Mouse (Mus musculus) limb, embryonic 14.5 days (tissue): Measurements from ENCODE around the gene Sult5a1. TPM values are rescaled to one million over a fixed set of nuclear protein-coding genes. Genes with fewer than 3 reads are reported as not detected.
"Not testable (repeated sequence)": the region's sequence is repeated elsewhere in the genome, so short reads cannot be mapped to it uniquely, and the experiment has no call there.

Experiments used
- ATAC-seq: fragments of 200-750 bp; cut with Nextera tagmentation; 2 replicates; pipeline ENCODE4 v1.8.0; 2017; ENCODE audit warnings: low read depth, moderate number of reproducible peaks, moderate TSS enrichment; ENCODE audit not compliant: low FRiP score
- DNase-seq: peaks from one replicate; pipeline ENCODE4 v3.0.0-alpha.2; 2015; ENCODE audit warnings: low spot score
- H3K27ac ChIP-seq: fragments of 300-500 bp; sonication (generic); replicated peaks from 2 replicates; pipeline ENCODE4 v1.5.1; 2014; ENCODE audit warnings: low read depth, mild to moderate bottlenecking, low read length, moderate library complexity, mixed read lengths
- H3K27me3 ChIP-seq: fragments of 300-500 bp; sonication (generic); 2 replicates; pipeline ENCODE4 v1.6.1; 2014; ENCODE audit warnings: low read length, mixed read lengths; ENCODE audit not compliant: control insufficient read depth, insufficient read depth
- H3K36me3 ChIP-seq: fragments of 300-500 bp; sonication (generic); 2 replicates; pipeline ENCODE4 v1.6.1; 2014; ENCODE audit warnings: mild to moderate bottlenecking, low read length, moderate library complexity, mixed read lengths; ENCODE audit not compliant: control insufficient read depth, insufficient read depth
- H3K4me1 ChIP-seq: fragments of 300-500 bp; sonication (generic); 2 replicates; pipeline ENCODE4 v1.6.1; 2014; ENCODE audit warnings: antibody characterized with exemption, low read length, mixed read lengths; ENCODE audit not compliant: control insufficient read depth, insufficient read depth
- H3K4me2 ChIP-seq: fragments of 300-500 bp; sonication (generic); replicated peaks from 2 replicates; pipeline ENCODE4 v1.6.1; 2014; ENCODE audit warnings: low read depth, mild to moderate bottlenecking, low read length, moderate library complexity; ENCODE audit not compliant: severe bottlenecking
- H3K4me3 ChIP-seq: fragments of 300-500 bp; sonication (generic); replicated peaks from 2 replicates; pipeline ENCODE4 v1.5.1; 2014; ENCODE audit warnings: low read length
- H3K9ac ChIP-seq: fragments of 300-500 bp; sonication (generic); 2 replicates; pipeline ENCODE4 v1.6.1; 2014; ENCODE audit warnings: mild to moderate bottlenecking, low read depth, low read length, moderate library complexity; ENCODE audit not compliant: severe bottlenecking
- H3K9me3 ChIP-seq: fragments of 300-500 bp; sonication (generic); 2 replicates; pipeline ENCODE4 v1.6.1; 2016; ENCODE audit warnings: low read length; ENCODE audit not compliant: control insufficient read depth
- POLR2A ChIP-seq: fragments of 200-500 bp; IDR thresholded peaks from 2 replicates; pipeline ENCODE4 v1.8.0; 2012; ENCODE audit warnings: inconsistent platforms, mild to moderate bottlenecking, moderate library complexity, borderline replicate concordance; ENCODE audit not compliant: insufficient read depth, insufficient read length; ENCODE audit errors: extremely low read depth
- WGBS: fragments of 180-500 bp; shearing (Covaris S2); extraction: QIAGEN DNeasy Blood & Tissue Kit; methylation state at CpG from one replicate; pipeline ENCODE4 v1.1.7; 2014; 5-methylcytosine and 5-hydroxymethylcytosine counted together
- polyA plus RNA-seq, 2 experiments: library from polyadenylated mRNA; depleted of rRNA in 1 of 2; stranded (reverse) in 1 of 2; unstranded in 1 of 2; fragments of >200 nt; fragmentation: Nextera tagmentation in 1 of 2; extraction: Ambion mirVana in 1 of 2; gene quantifications; 2 replicates each; pipeline versions ENCODE4 v1.2.1 to v1.2.3; 2012 to 2014

The Sult5a1 gene
- polyA plus RNA-seq, 2 experiments: 31.7 to 43.7 TPM

DNA sequence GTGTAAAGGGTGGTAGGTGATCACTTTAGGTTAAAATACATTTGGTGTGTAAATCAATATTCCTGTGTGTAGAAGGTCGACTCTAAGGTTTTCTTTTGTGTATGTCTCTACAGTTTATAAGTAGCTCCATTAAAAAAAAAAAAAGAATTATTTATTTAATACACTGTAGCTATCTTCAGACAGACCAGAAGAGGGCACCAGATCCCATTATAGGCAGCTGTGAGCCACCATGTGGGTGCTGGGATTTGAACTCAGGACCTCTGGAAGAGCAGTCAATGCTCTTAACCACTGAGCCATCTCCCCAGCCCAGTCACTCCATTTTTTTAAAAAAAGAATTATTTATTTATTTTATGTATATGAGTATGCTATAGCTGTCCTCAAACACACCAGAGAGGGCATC lies 50.1 kb downstream of the Sult5a1 start:
- no peak overlapping the region for H3K9ac ChIP-seq
- TF ChIP-seq POLR2A: no peak
- no peak for ATAC-seq
- peaks cover 31% of the 10 kb centered on the region for H3K36me3 ChIP-seq
- 74% methylated on average over 1 of the region's 1 CpGs for WGBS
- no peak overlapping the region for H3K4me2 ChIP-seq
- no peaks in the 10 kb centered on the region for H3K9me3 ChIP-seq
- H3K4me1 ChIP-seq: peaks cover 7% of the 10 kb centered on the region; the same call in 1 of the 2 replicates
- H3K27ac ChIP-seq: no peak overlapping the region
- no peak for DNase-seq
- H3K27me3 ChIP-seq: no peaks in the 10 kb centered on the region
- no peak overlapping the region for H3K4me3 ChIP-seq

GRCm38 (mm10) chr8:123106531-123106930 lies 51.6 kb downstream of the Sult5a1 start:
- WGBS: 54% methylated on average over 2 of the region's 2 CpGs

GRCm38 (mm10) chr8:123105553-123106326 lies 52.4 kb downstream of the Sult5a1 start:
- peaks cover 12% of the 10 kb centered on the region; the same call in 1 of the 2 replicates for H3K4me1 ChIP-seq
- ATAC-seq (0 out of 2 replicates have a peak, but pooled peaks have one; percentile 9), DNase-seq (peak; percentile 80)
- 67% methylated on average over 5 of the region's 5 CpGs for WGBS
- no peak overlapping the region for H3K27ac ChIP-seq
- TF ChIP-seq POLR2A: no peak
- H3K36me3 ChIP-seq: peaks cover 31% of the 10 kb centered on the region
- H3K9ac ChIP-seq: no peak overlapping the region
- H3K9me3 ChIP-seq: no peaks in the 10 kb centered on the region
- H3K4me2 ChIP-seq: no peak overlapping the region
- no peak overlapping the region for H3K4me3 ChIP-seq
- no peaks in the 10 kb centered on the region for H3K27me3 ChIP-seq

More at GRCm38 (mm10) chr8:123106531-123106930, 51.6 kb downstream of the Sult5a1 start:
- no peak overlapping the region for H3K4me2 ChIP-seq
- H3K27me3 ChIP-seq: no peaks in the 10 kb centered on the region
- peaks cover 10% of the 10 kb centered on the region; the same call in 1 of the 2 replicates for H3K4me1 ChIP-seq
- no peak for DNase-seq
- ATAC-seq: no peak
- no peak overlapping the region for H3K27ac ChIP-seq
- H3K4me3 ChIP-seq: no peak overlapping the region
- no peak overlapping the region for H3K9ac ChIP-seq
- H3K9me3 ChIP-seq: no peaks in the 10 kb centered on the region
- TF ChIP-seq POLR2A: no peak
- H3K36me3 ChIP-seq: peaks cover 31% of the 10 kb centered on the region

GRCm38 (mm10) chr8:123104046-123104767 lies 53.9 kb downstream of the Sult5a1 start:
- no peaks in the 10 kb centered on the region for H3K27me3 ChIP-seq
- WGBS: 82% methylated on average over 6 of the region's 6 CpGs
- TF ChIP-seq POLR2A: no peak
- H3K4me2 ChIP-seq: peak overlapping the region; percentile 93
- peak overlapping the region; percentile 79; the same call in 1 of the 2 replicates for H3K4me3 ChIP-seq
- H3K9ac ChIP-seq: peak overlapping the region; percentile 93; the same call in 1 of the 2 replicates
- no peak for ATAC-seq
- peaks cover 31% of the 10 kb centered on the region for H3K36me3 ChIP-seq
- H3K27ac ChIP-seq: 0 out of 2 replicates have a peak overlapping the region, but pooled peaks have one; percentile 20
- H3K4me1 ChIP-seq: peaks cover 12% of the 10 kb centered on the region; the same call in 1 of the 2 replicates
- no peaks in the 10 kb centered on the region for H3K9me3 ChIP-seq
- DNase-seq: peak; percentile 42

DNA sequence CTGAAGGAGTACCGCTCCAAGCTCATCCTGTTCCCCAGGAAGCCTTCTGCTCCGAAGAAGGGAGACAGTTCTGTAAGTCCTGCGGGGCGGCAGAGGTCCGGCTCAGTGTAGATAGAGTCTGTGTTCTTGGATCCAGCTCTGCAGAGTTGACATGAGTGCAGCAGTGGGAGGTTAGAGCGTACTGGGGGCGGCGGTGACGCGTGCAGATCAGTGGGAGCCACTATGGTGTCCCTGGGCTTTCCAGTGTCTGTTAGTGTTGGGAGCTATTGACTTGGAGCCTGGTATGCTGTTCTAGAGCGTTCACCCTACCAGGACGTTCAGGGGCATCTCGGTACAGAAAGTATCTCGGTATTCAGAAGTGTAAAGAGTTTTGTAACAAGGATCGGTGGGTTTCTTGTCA lies 54.8 kb downstream of the Sult5a1 start:
- H3K4me3 ChIP-seq: peak overlapping the region; percentile 79
- ATAC-seq: no peak
- no peaks in the 10 kb centered on the region for H3K9me3 ChIP-seq
- H3K36me3 ChIP-seq: peaks cover 34% of the 10 kb centered on the region
- H3K4me2 ChIP-seq: peak overlapping the region; percentile 93
- no peaks in the 10 kb centered on the region for H3K27me3 ChIP-seq
- 22% methylated on average over 14 of the region's 15 CpGs for WGBS
- peak overlapping the region; percentile 92 for H3K27ac ChIP-seq
- H3K9ac ChIP-seq: peak overlapping the region; percentile 93
- no peak for TF ChIP-seq POLR2A
- peaks cover 12% of the 10 kb centered on the region; the same call in 1 of the 2 replicates for H3K4me1 ChIP-seq
- DNase-seq: no peak

- H3K27ac ChIP-seq: peak overlapping the region; percentile 92
- DNase-seq, ATAC-seq: not testable (repeated sequence)
Measured at GRCm38 (mm10) chr8:123102855-123103254, 55.3 kb downstream of the Sult5a1 start.

More at GRCm38 (mm10) chr8:123102855-123103254, 55.3 kb downstream of the Sult5a1 start:
- not testable (repeated sequence) for H3K9me3 ChIP-seq, H3K27me3 ChIP-seq
- peaks cover 12% of the 10 kb centered on the region; the same call in 1 of the 2 replicates for H3K4me1 ChIP-seq
- H3K36me3 ChIP-seq: peaks cover 38% of the 10 kb centered on the region
- WGBS: under 1% methylated on average over 14 of the region's 26 CpGs
- peak overlapping the region; percentile 93 for H3K9ac ChIP-seq
- peak overlapping the region; percentile 93 for H3K4me2 ChIP-seq
- peak overlapping the region; percentile 79 for H3K4me3 ChIP-seq
